Mouse (Mus musculus) intestine, embryonic 14.5 days (tissue): Measurements from ENCODE around the gene Pcsk4. TPM values are rescaled to one million over a fixed set of nuclear protein-coding genes. Genes with fewer than 3 reads are reported as not detected.

Experiments used
- ATAC-seq: fragments of 200-750 bp; cut with Nextera tagmentation; replicated peaks from 2 replicates; pipeline ENCODE4 v1.8.0; 2017; ENCODE audit warnings: low read depth, moderate number of reproducible peaks, moderate TSS enrichment, moderate library complexity; ENCODE audit not compliant: low FRiP score, low TSS enrichment
- DNase-seq: peaks from one replicate; pipeline ENCODE4 v3.0.0-alpha.2; 2018; ENCODE audit warnings: low spot score
- H3K27ac ChIP-seq: fragments of 300-500 bp; sonication (generic); 2 replicates; pipeline ENCODE4 v1.5.1; 2014; ENCODE audit warnings: low read depth, mild to moderate bottlenecking, control low read depth
- H3K27me3 ChIP-seq: fragments of 300-500 bp; sonication (generic); replicated peaks from 2 replicates; pipeline ENCODE4 v1.6.1; 2014; ENCODE audit warnings: low read length, control low read depth; ENCODE audit not compliant: control insufficient read depth, insufficient read depth
- H3K36me3 ChIP-seq: fragments of 300-500 bp; sonication (generic); 2 replicates; pipeline ENCODE4 v1.6.1; 2014; ENCODE audit warnings: low read length, control low read depth; ENCODE audit not compliant: control insufficient read depth, insufficient read depth
- H3K4me1 ChIP-seq: fragments of 300-500 bp; sonication (generic); replicated peaks from 2 replicates; pipeline ENCODE4 v1.6.1; 2014; ENCODE audit warnings: low read length, control low read depth, mixed read lengths; ENCODE audit not compliant: control insufficient read depth, insufficient read depth
- H3K4me2 ChIP-seq: fragments of 300-500 bp; sonication (generic); 2 replicates; pipeline ENCODE4 v1.6.1; 2014; ENCODE audit warnings: low read length
- H3K4me3 ChIP-seq: fragments of 300-500 bp; sonication (generic); 2 replicates; pipeline ENCODE4 v1.5.1; 2014; ENCODE audit warnings: low read depth, low read length, control low read depth, mixed read lengths
- H3K9ac ChIP-seq: fragments of 300-500 bp; sonication (generic); 2 replicates; pipeline ENCODE4 v1.6.1; 2014; ENCODE audit warnings: mild to moderate bottlenecking, low read length
- H3K9me3 ChIP-seq: fragments of 300-500 bp; sonication (generic); 2 replicates; pipeline ENCODE4 v1.6.1; 2016; ENCODE audit warnings: low read length, control low read depth; ENCODE audit not compliant: control insufficient read depth
- WGBS: fragments of 180-500 bp; shearing (Covaris S2); extraction: QIAGEN DNeasy Blood & Tissue Kit; methylation state at CpG from one replicate; pipeline ENCODE4 v1.1.7; 2014; 5-methylcytosine and 5-hydroxymethylcytosine counted together
- polyA plus RNA-seq: library from polyadenylated mRNA; unstranded; fragments of >200 nt; fragmentation: Nextera tagmentation; extraction: Ambion mirVana; gene quantifications from 2 replicates; pipeline ENCODE4 v1.2.1, GENCODE M21; 2014

Pcsk4 gene
- polyA plus RNA-seq, 1 experiment from 2014 or later, result 7.3 TPM

GRCm38 (mm10) chr10:80344131-80344661 lies 14.9 kb upstream of the Pcsk4 start:
- Histone ChIP-seq H3K4me1 (peaks cover 47% of the 10 kb centered on the region), H3K9me3 (no peaks in the 10 kb centered on the region), H3K36me3 (no peaks in the 10 kb centered on the region), H3K4me2 (no peak overlapping the region), H3K4me3 (no peak overlapping the region), H3K27me3 (peaks cover 88% of the 10 kb centered on the region), H3K9ac (no peak overlapping the region), H3K27ac (no peak overlapping the region)
- WGBS, result 35% methylated on average over 9 of the region's 9 CpGs
- DNase-seq (peak; percentile 62), ATAC-seq (no peak)

GRCm38 (mm10) chr10:80343425-80343895 lies 14.2 kb upstream of the Pcsk4 start:
- Histone ChIP-seq H3K9ac (no peak overlapping the region), H3K36me3 (no peaks in the 10 kb centered on the region), H3K4me1 (peaks cover 42% of the 10 kb centered on the region), H3K27ac (no peak overlapping the region), H3K9me3 (no peaks in the 10 kb centered on the region), H3K4me3 (0 out of 2 replicates have a peak overlapping the region, but pooled peaks have one; percentile 30), H3K27me3 (peaks cover 80% of the 10 kb centered on the region), H3K4me2 (peak overlapping the region; percentile 57)
- WGBS, result 31% methylated on average over 12 of the region's 13 CpGs
- DNase-seq (no peak), ATAC-seq (peak; percentile 9)

GRCm38 (mm10) chr10:80342749-80343424 lies 13.6 kb upstream of the Pcsk4 start:
- peak; percentile 54 for ATAC-seq
- Histone ChIP-seq H3K9me3 (no peaks in the 10 kb centered on the region), H3K4me2 (peak overlapping the region; percentile 57), H3K4me3 (peak overlapping the region; percentile 30), H3K9ac (no peak overlapping the region), H3K27me3 (peaks cover 75% of the 10 kb centered on the region), H3K36me3 (no peaks in the 10 kb centered on the region), H3K4me1 (peaks cover 37% of the 10 kb centered on the region), H3K27ac (no peak overlapping the region)
- peak; percentile 80 for DNase-seq
- WGBS, result under 1% methylated on average over 33 of the region's 33 CpGs

GRCm38 (mm10) chr10:80342305-80342748 lies 13.0 kb upstream of the Pcsk4 start:
- H3K4me3 ChIP-seq, result peak overlapping the region; percentile 30
- peak overlapping the region; percentile 57 for H3K4me2 ChIP-seq
- H3K9ac ChIP-seq, result no peak overlapping the region
- H3K27me3 ChIP-seq, result peaks cover 69% of the 10 kb centered on the region
- no peak overlapping the region for H3K27ac ChIP-seq
- no peaks in the 10 kb centered on the region for H3K9me3 ChIP-seq
- H3K4me1 ChIP-seq, result peaks cover 32% of the 10 kb centered on the region
- no peak for ATAC-seq
- DNase-seq, result peak; percentile 55
- H3K36me3 ChIP-seq, result no peaks in the 10 kb centered on the region
- WGBS, result 3% methylated on average over 26 of the region's 26 CpGs

GRCm38 (mm10) chr10:80341491-80342304 lies 12.4 kb upstream of the Pcsk4 start:
- Histone ChIP-seq H3K4me3 (peak overlapping the region; percentile 30), H3K27ac (no peak overlapping the region), H3K27me3 (peaks cover 64% of the 10 kb centered on the region), H3K36me3 (no peaks in the 10 kb centered on the region), H3K4me2 (peak overlapping the region; percentile 57), H3K9ac (0 out of 2 replicates have a peak overlapping the region, but pooled peaks have one; percentile 13), H3K9me3 (no peaks in the 10 kb centered on the region), H3K4me1 (peaks cover 31% of the 10 kb centered on the region)
- DNase-seq (peak; percentile 66), ATAC-seq (no peak)
- 5% methylated on average over 44 of the region's 47 CpGs for WGBS

GRCm38 (mm10) chr10:80341026-80341425 lies 11.7 kb upstream of the Pcsk4 start:
- DNase-seq, result peak; percentile 58
- peaks cover 31% of the 10 kb centered on the region for H3K4me1 ChIP-seq
- no peak overlapping the region for H3K27ac ChIP-seq
- H3K4me3 ChIP-seq, result no peak overlapping the region
- H3K4me2 ChIP-seq, result no peak overlapping the region
- H3K36me3 ChIP-seq, result no peaks in the 10 kb centered on the region
- no peak overlapping the region for H3K9ac ChIP-seq
- peaks cover 59% of the 10 kb centered on the region for H3K27me3 ChIP-seq
- no peaks in the 10 kb centered on the region for H3K9me3 ChIP-seq
- WGBS, result 21% methylated on average over 21 of the region's 21 CpGs
- ATAC-seq, result no peak

- Histone ChIP-seq H3K9ac (no peak overlapping the region), H3K36me3 (no peaks in the 10 kb centered on the region), H3K27ac (no peak overlapping the region), H3K4me3 (no peak overlapping the region), H3K9me3 (no peaks in the 10 kb centered on the region), H3K27me3 (peaks cover 51% of the 10 kb centered on the region), H3K4me2 (peak overlapping the region; percentile 22; the same call in 1 of the 2 replicates), H3K4me1 (peaks cover 31% of the 10 kb centered on the region)
- DNase-seq, result peak; percentile 96
- 0 out of 2 replicates have a peak, but pooled peaks have one; percentile 20 for ATAC-seq
- 22% methylated on average over 19 of the region's 19 CpGs for WGBS
Measured at GRCm38 (mm10) chr10:80339941-80340750, 10.8 kb upstream of the Pcsk4 start.

- DNase-seq, result no peak
- Histone ChIP-seq H3K27me3 (peaks cover 12% of the 10 kb centered on the region), H3K4me2 (no peak overlapping the region), H3K4me3 (no peak overlapping the region), H3K9ac (no peak overlapping the region), H3K4me1 (0 out of 2 replicates have a peak, but pooled peaks cover 4% of the 10 kb centered on the region), H3K9me3 (no peaks in the 10 kb centered on the region), H3K27ac (no peak overlapping the region), H3K36me3 (no peaks in the 10 kb centered on the region)
- WGBS, result 90% methylated on average over 12 of the region's 12 CpGs
- ATAC-seq, result no peak
Measured at GRCm38 (mm10) chr10:80336263-80336662, 7.0 kb upstream of the Pcsk4 start.
